Mouse (Mus musculus): Measurements from ENCODE around the gene Gm7534. TPM values are rescaled to one million over a fixed set of nuclear protein-coding genes. Genes with fewer than 3 reads are reported as not detected.

The Gm7534 gene
- polyA plus RNA-seq, 1 experiment from 2014 or later: 0.20 TPM

GRCm38 (mm10) chr4:134243516-134244250 lies 40.9 kb upstream of the Gm7534 start, which contains the start of gene E130218I03Rik:
Gene E130218I03Rik, plus strand, starts transcription at chr4:134243662.
- no peak for ATAC-seq (ENCODE audit: insufficient number of reproducible peaks, low FRiP score, low TSS enrichment, low read depth)
- Histone ChIP-seq H3K36me3 (no peaks in the 10 kb centered on the region), H3K9ac (no peak within 1 kb of the TSS), H3K27ac (replicated peaks) (no peak within 1 kb of the TSS), H3K27me3 (peaks cover 21% of the 10 kb centered on the region), H3K4me2 (replicated peaks) (peak within 1 kb of the TSS; percentile 88), H3K9me3 (replicated peaks) (no peaks in the 10 kb centered on the region), H3K4me1 (peaks cover 20% of the 10 kb centered on the region), H3K4me3 (replicated peaks) (peak within 1 kb of the TSS; percentile 82)
- WGBS: 80% methylated on average over 17 of the region's 17 CpGs

GRCm38 (mm10) chr4:134238686-134239085 lies 35.9 kb upstream of the Gm7534 start:
- Histone ChIP-seq H3K4me3 (replicated peaks) (peak overlapping the region; percentile 38), H3K27me3 (peaks cover 14% of the 10 kb centered on the region), H3K27ac (replicated peaks) (no peak overlapping the region), H3K9ac (no peak overlapping the region), H3K36me3 (no peaks in the 10 kb centered on the region), H3K9me3 (replicated peaks) (no peaks in the 10 kb centered on the region), H3K4me1 (peaks cover 14% of the 10 kb centered on the region), H3K4me2 (replicated peaks) (peak overlapping the region; percentile 53)
- ATAC-seq (ENCODE audit: insufficient number of reproducible peaks, low FRiP score, low TSS enrichment, low read depth): no peak
- 13% methylated on average over 10 of the region's 10 CpGs for WGBS

GRCm38 (mm10) chr4:134238279-134238651 lies 35.5 kb upstream of the Gm7534 start, which contains the start of gene Cnksr1:
Gene Cnksr1, minus strand, starts transcription at chr4:134238399.
- Histone ChIP-seq H3K9me3 (replicated peaks) (no peaks in the 10 kb centered on the region), H3K36me3 (no peaks in the 10 kb centered on the region), H3K27ac (replicated peaks) (peak within 1 kb of the TSS; percentile 29; the same call in 1 of the 2 replicates), H3K27me3 (peaks cover 14% of the 10 kb centered on the region), H3K4me1 (peaks cover 14% of the 10 kb centered on the region), H3K9ac (0 out of 2 replicates have a peak within 1 kb of the TSS, but pooled peaks have one; percentile 13), H3K4me3 (replicated peaks) (peak within 1 kb of the TSS; percentile 38), H3K4me2 (replicated peaks) (peak within 1 kb of the TSS; percentile 53)
- ATAC-seq (ENCODE audit: insufficient number of reproducible peaks, low FRiP score, low TSS enrichment, low read depth): peak; percentile 72
- 2% methylated on average over 18 of the region's 18 CpGs for WGBS

GRCm38 (mm10) chr4:134237582-134238278 lies 34.9 kb upstream of the Gm7534 start:
- WGBS: 14% methylated on average over 19 of the region's 19 CpGs
- Histone ChIP-seq H3K27ac (replicated peaks) (peak overlapping the region; percentile 29; the same call in 1 of the 2 replicates), H3K4me1 (peaks cover 14% of the 10 kb centered on the region), H3K4me2 (replicated peaks) (peak overlapping the region; percentile 53), H3K9ac (0 out of 2 replicates have a peak overlapping the region, but pooled peaks have one; percentile 13), H3K27me3 (peaks cover 14% of the 10 kb centered on the region), H3K4me3 (replicated peaks) (peak overlapping the region; percentile 38), H3K36me3 (no peaks in the 10 kb centered on the region), H3K9me3 (replicated peaks) (no peaks in the 10 kb centered on the region)
- ATAC-seq (ENCODE audit: insufficient number of reproducible peaks, low FRiP score, low TSS enrichment, low read depth): no peak

GRCm38 (mm10) chr4:134234876-134235275 lies 32.1 kb upstream of the Gm7534 start:
- 74% methylated on average over 5 of the region's 5 CpGs for WGBS
- no peak overlapping the region for H3K27ac ChIP-seq (replicated peaks)
- no peak for ATAC-seq (ENCODE audit: insufficient number of reproducible peaks, low FRiP score, low TSS enrichment, low read depth)
- no peak overlapping the region for H3K9ac ChIP-seq
- no peak overlapping the region for H3K4me2 ChIP-seq (replicated peaks)
- no peaks in the 10 kb centered on the region for H3K36me3 ChIP-seq
- H3K27me3 ChIP-seq: peaks cover 14% of the 10 kb centered on the region
- peaks cover 14% of the 10 kb centered on the region for H3K4me1 ChIP-seq
- no peaks in the 10 kb centered on the region for H3K9me3 ChIP-seq (replicated peaks)
- H3K4me3 ChIP-seq (replicated peaks): no peak overlapping the region

- ATAC-seq (ENCODE audit: insufficient number of reproducible peaks, low FRiP score, low TSS enrichment, low read depth): no peak
- WGBS: 32% methylated on average over 8 of the region's 8 CpGs
These were observed 27.6 kb upstream of the Gm7534 start for GRCm38 (mm10) chr4:134230431-134230830.

GRCm38 (mm10) chr4:134227194-134227593 lies 24.4 kb upstream of the Gm7534 start, which contains the start of gene Catsper4:
Gene Catsper4, minus strand, starts transcription at chr4:134227383.
- Histone ChIP-seq H3K9ac (no peak within 1 kb of the TSS), H3K36me3 (no peaks in the 10 kb centered on the region), H3K4me2 (replicated peaks) (no peak within 1 kb of the TSS), H3K4me1 (no peaks in the 10 kb centered on the region), H3K27ac (replicated peaks) (no peak within 1 kb of the TSS), H3K4me3 (replicated peaks) (no peak within 1 kb of the TSS), H3K27me3 (no peaks in the 10 kb centered on the region), H3K9me3 (replicated peaks) (no peaks in the 10 kb centered on the region)
- ATAC-seq (ENCODE audit: insufficient number of reproducible peaks, low FRiP score, low TSS enrichment, low read depth): no peak
- 69% methylated on average over 8 of the region's 8 CpGs for WGBS

More at GRCm38 (mm10) chr4:134230431-134230830, 27.6 kb upstream of the Gm7534 start:
- no peak overlapping the region for H3K27ac ChIP-seq (replicated peaks)
- no peak overlapping the region for H3K9ac ChIP-seq
- H3K9me3 ChIP-seq (replicated peaks): no peaks in the 10 kb centered on the region
- H3K4me3 ChIP-seq (replicated peaks): no peak overlapping the region
- no peak overlapping the region for H3K4me2 ChIP-seq (replicated peaks)
- no peaks in the 10 kb centered on the region for H3K27me3 ChIP-seq
- H3K36me3 ChIP-seq: no peaks in the 10 kb centered on the region
- H3K4me1 ChIP-seq: no peaks in the 10 kb centered on the region

GRCm38 (mm10) chr4:134222793-134223600 lies 20.2 kb upstream of the Gm7534 start:
- H3K36me3 ChIP-seq: no peaks in the 10 kb centered on the region
- no peaks in the 10 kb centered on the region for H3K9me3 ChIP-seq (replicated peaks)
- H3K4me3 ChIP-seq (replicated peaks): no peak overlapping the region
- 56% methylated on average over 11 of the region's 11 CpGs for WGBS
- no peaks in the 10 kb centered on the region for H3K27me3 ChIP-seq
- H3K4me1 ChIP-seq: no peaks in the 10 kb centered on the region
- no peak overlapping the region for H3K4me2 ChIP-seq (replicated peaks)
- H3K9ac ChIP-seq: no peak overlapping the region
- ATAC-seq (ENCODE audit: insufficient number of reproducible peaks, low FRiP score, low TSS enrichment, low read depth): no peak
- H3K27ac ChIP-seq (replicated peaks): no peak overlapping the region

GRCm38 (mm10) chr4:134206488-134207053 lies 3.8 kb upstream of the Gm7534 start:
- Histone ChIP-seq H3K27me3 (peaks cover 3% of the 10 kb centered on the region; the same call in 1 of the 2 replicates), H3K36me3 (no peaks in the 10 kb centered on the region), H3K4me3 (replicated peaks) (no peak overlapping the region), H3K4me2 (replicated peaks) (no peak overlapping the region), H3K4me1 (no peaks in the 10 kb centered on the region), H3K9me3 (replicated peaks) (no peaks in the 10 kb centered on the region), H3K27ac (replicated peaks) (no peak overlapping the region), H3K9ac (no peak overlapping the region)
- 41% methylated on average over 6 of the region's 6 CpGs for WGBS
- no peak for ATAC-seq (ENCODE audit: insufficient number of reproducible peaks, low FRiP score, low TSS enrichment, low read depth)

- Histone ChIP-seq H3K4me3 (replicated peaks) (no peak overlapping the region), H3K4me2 (replicated peaks) (no peak overlapping the region), H3K27ac (replicated peaks) (no peak overlapping the region), H3K36me3 (no peaks in the 10 kb centered on the region), H3K4me1 (no peaks in the 10 kb centered on the region), H3K9ac (no peak overlapping the region), H3K9me3 (replicated peaks) (no peaks in the 10 kb centered on the region), H3K27me3 (no peaks in the 10 kb centered on the region)
- no peak for ATAC-seq (ENCODE audit: insufficient number of reproducible peaks, low FRiP score, low TSS enrichment, low read depth)
- 72% methylated on average over 17 of the region's 17 CpGs for WGBS
These were observed 614 bp upstream of the Gm7534 start for GRCm38 (mm10) chr4:134203340-134203896.

All from embryonic facial prominence, embryonic 15.5 days (tissue).